Mouse (Mus musculus) heart, postnatal 14 days (tissue): ENCODE data around the gene Sin3a. TPM values are rescaled to one million over a fixed set of nuclear protein-coding genes. Genes with fewer than 3 reads are reported as not detected.

Source experiments
- DNase-seq, 2 experiments: peaks; one replicate each; pipeline ENCODE4 v3.0.0; 2021 to 2022
- intact Hi-C: fragments of 180-260 bp; cut with DNase I; formaldehyde crosslinking; loops from one replicate; pipeline ENCODE4 v1.15.1; 2025
- total RNA-seq, 2 experiments: library from RNA; stranded (reverse); gene quantifications; 2 replicates each; pipeline ENCODE4 v1.2.3; 2021

Gene Sin3a
- total RNA-seq, 2 experiments from 2014 or later, result 37.7 to 40.7 TPM

DNA sequence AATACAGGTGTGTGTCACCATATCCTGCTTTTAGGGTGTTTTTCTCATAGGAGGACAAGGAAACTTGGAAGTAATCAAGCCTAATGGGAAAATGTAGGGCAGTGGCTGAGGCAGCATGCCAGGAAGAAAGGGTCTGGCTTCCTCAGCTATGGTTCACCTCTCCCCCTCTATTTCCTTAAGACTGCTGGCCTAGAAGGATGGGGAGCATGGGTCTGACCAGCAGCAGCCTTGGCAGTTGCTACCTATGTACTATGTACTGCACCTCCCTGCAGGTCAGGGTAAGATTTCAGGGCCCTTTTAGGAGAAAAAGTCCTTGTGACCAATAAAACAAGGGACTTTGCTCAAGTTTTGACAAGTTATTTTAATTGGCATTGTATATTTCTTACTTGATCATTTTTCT is 57.8 kb downstream of the Sin3a start:
- DNase-seq, result no peak
- intact Hi-C loops, result loop anchor here (1.0 to 5.0 kb wide), 5 partner anchors 57 to 237 kb away; partner anchors contain the start of genes Sin3a and Snx33

DNA sequence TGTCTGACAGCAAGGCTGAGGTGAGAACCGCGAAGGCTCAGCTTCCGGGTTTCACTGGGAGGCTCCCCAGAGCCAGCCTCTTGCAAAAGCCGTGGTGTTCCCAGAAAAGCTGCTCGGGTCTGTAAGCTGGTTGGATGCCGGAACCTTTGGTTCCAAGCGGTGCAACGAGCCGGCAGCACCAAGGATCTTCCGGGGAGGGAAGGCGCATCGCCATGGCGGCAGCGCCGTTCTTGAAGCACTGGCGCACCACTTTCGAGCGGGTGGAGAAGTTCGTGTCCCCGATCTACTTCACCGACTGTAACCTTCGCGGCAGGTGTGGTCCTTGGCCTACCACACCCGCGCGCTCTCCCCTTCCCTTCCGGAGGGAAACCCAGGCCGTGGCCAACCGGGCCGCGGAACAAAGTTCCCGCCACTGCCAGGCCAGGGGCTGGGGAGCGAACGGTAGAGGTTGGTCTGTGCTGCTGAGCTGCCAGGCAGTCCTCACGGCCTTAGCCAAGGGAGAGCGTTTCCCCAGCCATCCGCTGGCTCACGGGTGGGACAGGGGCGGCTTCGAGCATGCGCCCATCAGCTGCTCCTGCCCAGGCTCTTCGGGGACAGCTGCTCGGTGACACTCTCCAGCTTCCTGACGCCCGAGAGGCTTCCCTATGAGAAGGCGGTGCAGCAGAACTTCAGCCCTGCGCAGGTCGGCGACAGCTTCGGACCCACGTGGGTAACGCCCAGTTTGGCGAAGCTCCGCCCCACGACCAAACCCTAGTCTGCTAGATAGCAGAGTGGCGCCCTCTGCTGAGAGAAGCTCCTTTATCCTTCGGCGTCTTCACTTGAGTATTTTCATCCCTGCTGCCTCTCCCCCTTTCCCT is 59.0 kb downstream of the Sin3a start, which contains the start of gene Man2c1:
Gene Man2c1 (plus strand): TSS at position 114 of the 857 bp plus-strand sequence.
- intact Hi-C loops, result loop anchor here (1.0 to 5.0 kb wide), 5 partner anchors 58 to 239 kb away; partner anchors contain the start of genes Sin3a and Snx33
- DNase-seq, result peak; percentile 89 to 95

DNA sequence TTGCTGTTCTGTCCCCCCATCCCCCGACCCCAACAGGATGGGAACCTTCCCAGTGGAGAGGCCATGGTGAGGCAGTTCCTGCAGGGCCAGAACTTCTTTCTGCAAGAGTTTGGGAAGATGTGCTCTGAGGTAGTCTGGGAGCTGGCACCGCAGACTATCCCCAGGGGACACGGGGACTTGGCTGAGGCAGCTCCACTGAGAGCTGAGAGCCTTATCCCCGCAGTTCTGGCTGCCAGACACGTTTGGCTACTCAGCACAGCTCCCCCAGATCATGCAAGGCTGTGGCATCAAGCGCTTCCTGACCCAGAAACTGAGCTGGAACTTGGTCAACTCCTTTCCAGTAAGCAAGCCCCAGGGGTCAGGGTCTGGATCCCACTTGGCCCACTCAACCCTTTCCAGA is 65.4 kb downstream of the Sin3a start:
- DNase-seq, result no peak
- intact Hi-C loops, result no loop called here

DNA sequence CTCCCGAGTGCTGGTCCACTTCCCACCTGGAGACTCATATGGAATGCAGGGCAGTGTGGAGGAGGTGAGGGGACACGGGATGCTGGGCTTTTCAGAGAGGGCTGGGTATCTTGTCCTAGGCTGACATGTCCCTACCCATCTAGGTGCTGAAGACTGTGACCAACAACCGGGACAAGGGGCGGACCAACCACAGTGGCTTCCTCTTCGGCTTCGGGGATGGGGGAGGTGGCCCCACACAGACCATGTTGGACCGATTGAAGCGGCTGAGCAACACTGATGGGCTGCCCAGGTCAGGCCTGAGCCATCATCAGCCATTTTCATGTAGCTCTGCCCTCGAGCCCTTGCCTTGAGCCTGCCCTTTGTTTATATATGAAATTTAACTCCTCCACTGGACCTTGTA is 65.9 kb downstream of the Sin3a start:
- DNase-seq, result no peak
- intact Hi-C loops, result no loop called here

DNA sequence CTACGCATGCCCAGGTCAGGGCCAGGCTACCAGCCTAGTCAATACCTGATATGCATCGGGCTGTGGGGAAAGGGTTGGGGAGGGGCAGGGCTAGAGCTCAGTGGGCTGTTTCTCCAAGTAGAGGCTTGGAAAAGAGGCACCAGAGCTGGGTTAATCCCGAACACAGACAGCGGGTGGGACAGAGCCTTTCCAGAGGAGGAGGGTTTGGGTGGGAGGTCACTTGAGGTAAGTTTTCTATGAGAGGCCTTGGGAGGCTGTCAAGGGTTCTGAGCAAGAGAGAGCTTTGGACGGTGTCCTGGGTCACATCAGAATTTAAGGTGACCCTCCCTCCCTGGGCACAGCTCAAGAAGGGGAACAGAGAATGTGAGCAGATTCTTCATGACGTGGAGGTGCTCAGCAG is 66.7 kb downstream of the Sin3a start:
- no peak for DNase-seq
- intact Hi-C loops, result no loop called here

DNA sequence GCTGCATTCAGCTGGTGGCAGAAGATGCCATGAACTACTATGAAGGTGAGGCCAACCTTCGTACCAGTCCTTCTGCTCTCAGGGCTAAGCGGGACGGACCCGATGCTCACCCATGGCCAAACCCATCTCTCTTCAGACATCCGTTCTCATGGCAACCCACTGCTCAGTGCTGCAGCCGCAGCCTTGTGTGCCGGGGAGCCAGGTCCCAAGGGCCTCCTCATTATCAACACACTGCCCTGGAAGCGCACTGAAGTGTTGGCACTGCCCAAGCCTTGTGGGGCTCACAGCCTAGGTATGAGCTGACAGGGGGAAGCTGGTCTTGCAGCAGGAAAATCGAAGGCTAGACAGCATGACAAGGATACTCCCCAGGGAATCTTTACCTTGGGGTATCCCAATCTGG is 67.3 kb downstream of the Sin3a start:
- intact Hi-C loops, result no loop called here
- DNase-seq, result no peak

DNA sequence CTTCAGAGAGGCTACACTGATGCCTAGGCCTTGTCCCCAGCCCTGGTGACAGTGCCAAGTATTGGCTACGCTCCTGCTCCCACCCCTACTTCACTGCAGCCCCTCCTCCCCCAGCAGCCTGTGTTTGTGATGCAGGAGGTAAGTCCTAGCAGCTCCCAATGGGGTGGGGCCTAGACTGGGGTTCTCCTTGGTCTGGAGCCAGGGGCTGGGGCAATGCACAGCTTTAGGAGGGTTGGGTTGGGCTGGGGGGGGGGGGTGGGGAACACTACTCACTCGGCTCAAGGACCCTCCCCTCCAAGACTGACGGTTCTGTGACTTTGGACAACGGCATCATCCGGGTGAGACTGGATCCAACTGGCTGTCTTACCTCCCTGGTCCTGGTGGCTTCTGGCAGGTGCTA is 67.7 kb downstream of the Sin3a start:
- no peak for DNase-seq
- intact Hi-C loops, result no loop called here

DNA sequence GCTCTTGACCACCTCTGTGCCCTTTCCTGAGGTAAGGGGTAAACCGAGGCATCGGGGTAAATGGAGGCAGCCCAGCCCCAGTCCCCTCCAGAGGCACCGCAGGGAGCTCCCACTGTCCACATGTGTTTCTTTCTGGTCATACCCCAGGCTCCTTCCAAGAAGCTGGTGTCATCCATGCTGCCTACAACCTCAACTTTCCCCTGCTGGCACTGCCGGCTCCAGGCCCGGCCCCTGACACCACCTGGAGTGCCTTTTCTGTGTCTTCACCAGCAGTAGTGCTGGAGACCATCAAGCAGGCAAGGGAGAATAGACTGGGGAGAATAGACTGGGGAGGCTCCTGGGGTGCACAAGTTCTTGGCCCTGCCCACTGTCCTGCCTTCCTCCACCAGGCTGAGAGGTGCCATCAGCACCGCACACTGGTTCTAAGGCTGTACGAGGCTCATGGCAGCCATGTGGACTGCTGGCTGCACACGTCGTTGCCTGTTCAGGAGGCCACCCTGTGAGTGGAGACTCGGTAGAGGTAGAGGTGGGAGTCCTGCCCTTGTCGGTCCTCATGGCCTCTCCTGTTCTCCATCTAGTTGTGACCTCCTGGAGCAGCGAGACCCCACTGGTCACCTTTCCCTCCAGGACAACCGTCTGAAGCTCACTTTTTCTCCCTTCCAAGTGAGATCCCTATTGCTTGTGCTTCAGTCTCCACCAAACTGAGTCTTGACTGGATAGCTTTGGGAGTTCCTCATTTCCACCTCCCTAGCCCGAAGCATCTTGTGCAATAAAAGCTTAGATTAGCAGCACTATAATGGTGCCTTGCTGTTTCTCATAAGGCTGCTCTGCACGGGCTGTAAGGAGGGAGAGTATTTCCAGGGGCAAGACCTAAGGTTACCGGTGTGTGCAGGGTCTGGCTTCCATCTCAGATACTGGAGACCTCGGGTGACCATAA is 69.8 kb downstream of the Sin3a start:
- no peak for DNase-seq
- intact Hi-C loops, result no loop called here

DNA sequence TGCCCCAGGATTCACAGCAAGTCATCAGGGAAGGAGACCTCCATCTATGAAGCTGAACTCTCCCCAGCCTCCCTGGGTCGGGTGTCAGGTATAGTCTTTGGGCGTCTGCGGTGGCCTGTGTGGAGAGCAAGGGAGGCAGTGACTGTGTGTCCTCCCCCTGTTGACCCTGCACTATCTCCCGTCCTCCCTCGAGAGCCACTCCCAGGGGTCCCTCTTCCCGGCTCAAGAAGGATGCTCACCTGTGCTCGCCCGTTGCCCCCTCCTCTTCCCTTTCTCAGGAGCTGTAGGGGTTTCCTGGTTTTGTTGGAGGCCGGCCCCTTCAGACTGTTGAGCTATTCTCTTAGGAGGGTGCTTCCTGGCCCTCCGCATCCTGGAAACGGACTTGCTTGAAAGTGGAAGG is 71.4 kb downstream of the Sin3a start:
- DNase-seq, result no peak
- intact Hi-C loops, result no loop called here

DNA sequence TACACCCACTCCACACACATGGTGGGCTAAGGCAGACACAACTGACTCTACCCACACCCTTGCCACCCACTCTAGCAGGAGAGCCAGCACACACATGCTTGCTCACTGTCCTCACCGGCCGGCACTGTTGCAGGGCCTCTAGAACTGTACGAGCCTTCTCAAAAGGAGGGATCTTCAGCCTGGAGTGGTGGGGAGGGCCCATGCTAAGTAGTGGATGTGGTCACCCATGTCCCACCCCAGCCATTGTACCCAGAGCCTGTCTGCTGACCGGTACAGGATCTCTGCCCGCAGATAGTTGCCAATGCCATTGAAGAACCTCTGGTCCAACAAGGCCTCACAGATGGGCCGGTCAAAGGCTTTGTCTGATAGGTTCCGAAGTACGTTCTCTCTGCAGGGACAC is 73.0 kb downstream of the Sin3a start:
- intact Hi-C loops, result no loop called here

DNA sequence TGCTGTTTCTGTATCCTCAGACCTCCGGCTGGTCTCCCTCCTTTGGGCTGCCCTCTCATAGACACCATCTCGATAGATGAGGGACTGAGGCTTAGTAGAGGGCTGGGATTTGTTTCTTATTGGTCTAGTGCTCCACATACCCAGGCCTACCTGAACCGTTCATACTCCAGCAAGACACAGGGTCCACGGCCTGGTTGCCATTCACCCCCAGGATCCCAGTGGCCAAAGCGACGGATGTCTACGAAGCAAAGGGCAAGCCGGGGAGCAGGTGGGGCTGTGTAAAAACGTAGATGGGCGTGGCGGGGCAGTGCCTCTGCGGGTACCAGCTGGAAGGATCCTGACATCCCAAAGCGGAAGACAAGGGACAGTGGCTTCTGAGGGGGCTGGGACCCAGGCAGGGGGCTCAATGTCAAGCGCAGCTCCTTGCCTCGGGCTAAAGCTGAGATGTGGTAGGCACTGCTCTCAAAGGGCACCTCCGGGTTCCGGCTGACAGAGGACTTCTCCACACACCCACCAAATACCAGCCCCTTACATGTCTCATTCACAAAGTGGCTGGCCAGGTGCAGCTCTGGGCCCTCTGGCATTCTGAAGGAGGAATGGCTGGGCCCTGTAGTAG is 74.7 kb downstream of the Sin3a start:
- DNase-seq, result no peak
- intact Hi-C loops, result no loop called here

More for the DNA sequence above, 73.0 kb downstream of the Sin3a start:
- DNase-seq, result no peak

DNA sequence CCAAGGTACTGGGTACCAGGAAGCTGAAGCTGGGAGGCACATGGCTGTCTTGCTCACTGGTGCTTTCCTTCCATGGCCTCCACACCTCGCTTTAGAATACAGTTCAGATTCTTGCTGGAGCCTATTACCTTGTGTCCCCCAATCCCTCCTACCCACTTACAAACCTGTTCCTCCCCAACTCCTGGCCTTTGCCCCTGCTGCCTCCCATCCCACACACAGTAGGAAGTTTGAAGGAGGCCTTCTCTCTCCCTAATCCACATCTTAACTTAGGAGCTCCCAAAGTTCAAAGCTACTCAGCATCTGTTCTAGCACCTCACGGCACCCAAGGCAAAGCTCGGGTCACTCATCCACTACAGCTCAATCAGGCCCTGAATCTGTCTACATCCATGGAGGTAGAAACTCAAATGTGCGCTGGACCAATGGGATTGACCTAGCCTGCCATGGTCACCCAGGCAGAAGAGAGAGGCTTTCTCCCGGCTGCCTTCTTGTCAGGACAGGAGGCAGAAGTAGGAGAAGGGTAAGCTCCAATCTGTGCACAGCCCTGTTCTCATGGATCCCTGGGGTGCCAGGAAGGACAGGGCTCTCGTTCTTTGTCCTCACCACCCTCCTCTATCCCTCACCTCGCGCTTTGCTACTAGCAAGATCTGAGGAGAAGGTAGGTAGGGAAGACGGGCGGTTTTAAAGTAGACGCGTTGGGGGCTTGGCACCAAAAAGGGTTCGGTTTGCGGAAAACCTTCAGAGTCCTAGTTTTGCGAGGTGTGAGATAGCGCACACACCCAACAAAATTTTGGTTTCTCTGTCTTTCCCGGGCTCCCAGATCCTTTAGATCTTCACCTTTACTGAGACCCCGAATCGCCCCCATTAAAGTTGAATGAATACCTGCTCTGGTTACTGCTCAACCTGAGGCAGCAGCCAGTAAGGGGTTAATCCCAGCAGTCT is 75.6 kb downstream of the Sin3a start:
- intact Hi-C loops, result no loop called here
- no peak for DNase-seq

DNA sequence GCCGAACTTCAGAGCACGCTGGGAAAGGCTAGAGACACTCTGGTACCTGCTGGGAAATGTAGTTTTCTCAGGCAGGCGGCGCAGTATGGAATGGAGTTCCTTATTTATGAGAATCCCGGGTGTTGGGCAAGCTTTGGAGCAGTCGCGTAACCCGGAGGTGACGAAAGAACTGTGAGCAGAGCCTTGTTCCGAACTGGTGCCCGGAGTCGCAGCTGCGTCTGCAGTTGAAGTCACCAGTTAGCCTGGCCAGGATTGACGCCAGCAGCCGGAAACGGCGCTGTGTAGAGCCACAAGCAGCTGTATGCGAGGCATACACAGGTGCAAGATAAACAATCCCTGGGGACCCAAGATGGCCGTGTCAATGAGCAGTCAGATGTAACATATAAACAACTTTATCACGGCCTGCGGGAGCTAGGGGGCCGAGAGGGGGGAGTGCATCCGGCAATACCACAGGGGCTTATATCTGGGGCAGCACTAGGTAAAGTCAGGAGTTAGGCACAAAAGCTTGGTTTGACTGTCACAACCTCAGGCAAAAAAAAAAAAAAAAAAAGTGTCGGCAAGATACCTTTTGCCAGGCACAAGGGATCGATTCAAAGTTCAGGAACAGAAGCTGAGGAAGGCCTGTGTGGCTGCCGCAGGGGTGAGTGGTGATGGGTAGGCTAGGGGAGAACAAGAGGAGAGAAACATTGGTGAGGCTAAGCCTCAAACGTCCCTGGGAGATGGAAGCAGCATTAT is 76.5 kb downstream of the Sin3a start, which contains the start of gene Neil1:
Gene Neil1 (minus strand): TSS at position 162 of the 735 bp plus-strand sequence.
- DNase-seq, result peak; percentile 81 to 83
- intact Hi-C loops, result no loop called here

DNA sequence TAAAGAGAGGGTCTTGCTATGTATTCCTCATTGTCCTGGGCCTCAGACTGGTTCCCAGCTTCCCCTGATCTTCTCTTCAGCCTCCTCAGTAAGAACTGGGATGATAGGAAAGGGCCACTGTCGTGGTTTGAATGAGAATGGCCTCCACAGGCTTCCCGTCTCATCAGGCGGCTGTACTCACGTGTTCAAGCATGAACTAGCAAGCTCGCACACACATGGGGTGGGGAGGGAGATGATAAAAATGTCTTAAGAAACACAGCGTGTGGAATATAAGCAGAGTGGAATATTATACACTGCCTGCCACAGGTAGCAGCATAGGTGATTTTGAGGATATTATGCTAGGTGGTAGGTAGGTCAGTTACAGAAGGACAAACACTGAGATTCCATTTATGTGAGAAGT is 77.2 kb downstream of the Sin3a start:
- DNase-seq, result no peak
- intact Hi-C loops, result no loop called here

DNA sequence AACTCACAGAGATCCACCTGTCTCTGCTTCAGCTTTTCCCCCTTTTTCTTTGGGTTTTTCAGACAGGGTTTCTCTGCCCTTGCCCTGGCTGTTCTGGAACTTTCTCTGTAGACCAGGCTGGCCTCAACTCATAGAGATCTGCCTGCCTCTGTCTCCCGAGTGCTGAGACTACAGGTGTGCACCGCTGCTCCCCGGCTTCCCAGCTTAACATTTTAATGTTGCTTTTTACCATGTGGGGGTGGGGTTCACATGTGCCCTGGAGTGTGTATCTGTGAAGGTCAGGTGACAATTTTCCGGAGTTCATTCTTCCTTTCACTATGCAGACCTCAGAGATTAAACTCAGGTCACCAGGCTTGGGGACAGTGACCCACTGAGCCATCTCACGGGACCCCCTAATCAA is 78.4 kb downstream of the Sin3a start:
- intact Hi-C loops, result no loop called here
- no peak for DNase-seq

DNA sequence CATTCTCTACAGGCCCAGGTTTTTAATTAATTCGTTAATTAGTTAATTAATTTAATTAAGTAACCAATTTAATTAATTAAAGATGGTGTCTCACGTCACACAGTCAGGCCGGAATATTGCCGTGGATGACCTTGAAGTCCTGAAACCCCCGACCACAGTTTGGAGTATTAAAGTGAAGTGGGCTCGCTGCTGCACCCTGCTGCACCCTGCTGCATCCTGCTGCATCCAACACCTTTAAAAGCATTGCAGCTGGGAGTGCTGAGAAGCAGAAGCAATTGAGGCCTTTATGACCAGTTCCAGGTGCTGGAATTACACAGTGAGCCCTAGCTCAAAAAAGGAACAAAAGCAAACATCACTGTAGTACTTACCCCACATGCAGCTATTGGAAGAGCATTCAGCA is 80.5 kb downstream of the Sin3a start:
- intact Hi-C loops, result no loop called here
- DNase-seq, result no peak

DNA sequence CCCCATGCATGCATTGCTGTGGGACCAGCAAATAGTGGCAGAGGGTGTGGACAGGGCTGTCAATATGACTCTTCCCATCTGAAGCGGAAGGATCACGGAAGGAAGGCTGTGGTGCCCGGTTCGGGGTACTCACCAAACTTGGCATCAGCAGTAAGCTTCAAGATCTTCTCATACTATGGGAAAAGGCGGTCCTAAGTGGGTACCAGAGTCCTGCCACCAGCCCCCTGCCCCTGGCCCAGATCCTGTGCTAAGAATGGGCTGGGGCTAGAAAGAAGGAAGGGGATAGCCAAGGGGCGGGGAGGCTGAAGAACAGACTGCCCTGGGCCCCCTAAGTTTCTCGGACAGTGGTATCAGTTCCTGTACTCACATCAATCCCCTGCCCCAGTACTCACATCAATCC is 84.5 kb downstream of the Sin3a start:
- DNase-seq, result no peak
- intact Hi-C loops, result no loop called here

DNA sequence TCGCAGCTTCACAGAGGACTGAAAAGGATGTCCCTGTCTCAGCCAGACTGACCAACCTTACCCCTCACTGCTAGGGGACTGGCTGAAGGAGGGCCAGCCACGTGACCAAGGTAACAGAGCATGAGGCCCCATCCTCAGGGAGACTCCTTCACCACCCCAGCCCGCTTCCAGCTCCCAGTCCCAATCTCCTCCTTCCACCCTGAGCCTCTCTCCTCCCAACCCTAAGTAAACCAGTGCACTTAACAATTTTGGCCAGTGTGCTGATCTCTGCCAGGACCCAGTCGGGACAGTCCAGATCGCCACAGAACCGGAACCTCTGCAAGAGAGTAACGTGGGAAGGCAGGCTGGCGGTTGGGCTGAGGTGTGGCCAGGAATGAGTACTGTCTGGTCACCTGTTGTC is 85.0 kb downstream of the Sin3a start:
- no peak for DNase-seq
- intact Hi-C loops, result no loop called here

DNA sequence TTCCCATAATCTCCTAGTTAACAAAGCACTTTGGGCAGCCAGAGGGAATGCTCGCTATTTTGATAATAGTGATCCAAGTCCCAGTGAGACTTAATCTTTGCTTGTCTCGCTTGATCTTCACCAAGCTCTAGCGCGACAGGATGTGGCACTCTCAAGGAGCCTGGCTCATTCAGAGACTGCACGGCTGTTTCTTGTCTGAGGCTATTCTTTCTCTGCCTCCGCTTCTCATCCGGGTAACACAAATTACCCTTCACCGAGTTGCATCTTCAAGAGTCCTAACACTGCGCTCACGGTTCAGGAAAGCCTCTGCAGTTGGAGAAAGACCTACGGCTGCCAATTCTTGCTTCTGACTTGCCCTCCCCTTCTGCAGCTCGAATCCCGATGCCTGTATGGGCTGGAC is 85.7 kb downstream of the Sin3a start:
- DNase-seq, result no peak

More for the DNA sequence above, 85.7 kb downstream of the Sin3a start:
- intact Hi-C loops, result no loop called here
